Mouse (Mus musculus) urinary bladder, postnatal 4 days (tissue): ENCODE measurements at regions not wholly inside any gene's neighbourhood (a gene's known extent, or its start where the extent isn't known, plus 50 kb on each side); places are given as distances from the start of the nearest gene placed in this dataset.
A peak's percentile ranks its signal among the peaks of the same experiment; 100 is the strongest.

Experiments
- DNase-seq, 2 experiments: peaks; one replicate each; pipeline ENCODE4 v3.0.0; 2021 to 2022; ENCODE audit warnings: low spot score in 2 of 2

- no peak for DNase-seq
Observed at GRCm38 (mm10) chr12:74523988-74524387, 207.8 kb upstream of the Gm11042 start.

DNA sequence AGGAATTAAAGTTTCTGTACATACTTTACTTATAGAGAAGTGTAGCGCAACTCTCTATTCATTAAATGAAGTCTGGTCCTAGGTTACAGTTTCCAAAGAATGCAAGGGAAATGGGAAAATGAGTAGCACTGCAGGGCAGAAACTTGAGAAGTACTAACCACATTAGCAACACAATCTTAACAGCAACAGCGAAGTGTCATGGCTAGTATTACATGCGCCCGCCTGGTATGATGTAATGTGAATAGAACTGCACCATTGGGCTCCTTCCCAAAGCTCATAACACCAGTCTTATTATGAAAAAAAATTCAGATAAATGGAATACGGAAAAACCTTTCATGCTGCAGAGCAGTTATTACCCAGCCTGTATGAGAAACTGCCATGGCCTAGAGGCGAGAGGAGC lies 201.8 kb upstream of the Gm11042 start:
- DNase-seq: no peak

DNA sequence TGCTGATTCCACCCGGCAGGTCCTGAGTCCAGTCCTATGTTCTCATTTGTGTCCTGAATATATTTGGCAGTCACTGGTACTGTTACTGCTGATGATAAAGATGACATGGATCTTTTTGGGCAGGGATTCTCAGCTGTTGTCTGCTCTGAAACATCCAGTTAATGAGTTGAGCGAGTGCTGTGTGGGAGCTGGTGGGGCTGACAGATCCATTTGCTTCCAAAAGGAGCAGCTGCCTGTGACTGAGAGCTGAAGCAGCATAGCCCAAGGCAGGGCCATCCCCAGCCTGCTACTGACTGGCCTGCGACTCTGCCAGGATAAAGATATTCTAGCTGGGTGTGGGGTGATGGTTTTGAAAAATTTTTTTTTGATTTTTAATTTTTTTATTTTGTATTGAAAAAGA lies 200.3 kb upstream of the Gm11042 start:
- DNase-seq: peak in 1 of 2 experiments; percentile 22

DNA sequence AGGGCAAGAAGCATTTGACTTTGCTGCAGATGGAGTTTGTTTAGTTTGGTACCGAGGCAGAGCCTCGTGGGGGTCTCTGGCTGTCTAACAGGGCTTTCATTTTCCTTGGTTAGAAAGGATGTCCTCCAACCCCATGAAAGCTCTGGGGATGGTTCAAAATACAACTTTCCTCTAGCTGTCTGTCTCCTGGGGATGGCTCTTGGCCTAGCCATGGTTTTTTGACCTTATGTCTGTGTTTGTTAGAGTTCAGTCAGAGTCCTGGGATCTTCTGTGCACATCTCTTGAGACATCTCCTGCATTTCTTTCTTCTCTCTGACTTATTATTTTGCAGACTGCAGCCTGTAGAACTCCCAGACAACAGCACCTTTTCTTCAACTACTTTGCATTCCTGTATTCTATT lies 186.6 kb upstream of the Gm11042 start:
- DNase-seq: no peak

- no peak for DNase-seq
Observed at GRCm38 (mm10) chr12:74477619-74478018, 161.4 kb upstream of the Gm11042 start.

DNA sequence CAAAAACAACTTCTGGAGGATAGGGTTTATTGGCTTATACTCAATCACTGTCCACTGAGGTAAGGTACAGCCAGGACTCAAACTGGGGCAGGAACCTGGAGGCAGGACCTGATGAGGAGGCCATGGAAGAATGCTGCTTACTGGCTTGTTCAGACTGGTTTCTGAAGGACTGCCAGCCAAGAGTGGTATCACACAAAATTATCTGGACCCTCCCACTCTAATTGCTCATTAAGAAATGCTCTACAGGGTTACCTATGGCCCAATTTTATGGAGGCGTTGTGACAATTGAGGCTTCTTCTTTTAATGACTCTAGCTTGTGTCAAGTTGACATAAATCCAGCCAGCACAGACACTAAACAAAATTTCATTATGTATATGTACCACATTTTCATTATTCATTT lies 158.5 kb upstream of the Gm11042 start:
- DNase-seq: no peak

GRCm38 (mm10) chr12:74458521-74458920 lies 142.3 kb upstream of the Gm11042 start:
- no peak for DNase-seq

- DNase-seq: no peak
Observed at GRCm38 (mm10) chr12:74452375-74453090, 136.3 kb upstream of the Gm11042 start.

GRCm38 (mm10) chr12:74448248-74448647 lies 132.1 kb upstream of the Gm11042 start:
- no peak for DNase-seq

- DNase-seq: no peak
Observed at GRCm38 (mm10) chr12:74434874-74435273, 118.7 kb upstream of the Gm11042 start.

- DNase-seq: no peak
Observed at GRCm38 (mm10) chr12:74414738-74415137, 98.5 kb upstream of the Gm11042 start.

DNA sequence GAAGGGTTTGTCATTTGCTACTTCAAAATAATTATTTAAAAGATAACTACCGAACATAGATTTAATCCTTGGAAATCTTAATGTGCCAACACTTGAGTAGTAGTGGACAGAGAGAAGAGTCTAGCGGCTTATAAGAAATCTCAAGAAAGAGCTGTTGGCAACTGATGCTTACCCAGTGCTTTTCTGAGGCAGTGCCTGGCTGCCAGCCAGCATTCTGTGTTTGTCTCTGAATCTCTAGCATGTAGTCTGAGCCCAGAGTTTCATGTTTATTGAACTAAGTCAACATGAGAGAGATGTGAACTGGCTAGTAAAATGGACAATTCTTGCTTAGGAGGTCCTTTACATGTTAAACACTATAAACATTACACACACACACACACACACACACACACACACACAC lies 94.3 kb upstream of the Gm11042 start:
- DNase-seq: no peak

GRCm38 (mm10) chr12:74407591-74408095 lies 91.4 kb upstream of the Gm11042 start:
- no peak for DNase-seq

GRCm38 (mm10) chr12:74389811-74390210 lies 73.6 kb upstream of the Gm11042 start:
- DNase-seq: no peak
